In the genomic region with DNA sequence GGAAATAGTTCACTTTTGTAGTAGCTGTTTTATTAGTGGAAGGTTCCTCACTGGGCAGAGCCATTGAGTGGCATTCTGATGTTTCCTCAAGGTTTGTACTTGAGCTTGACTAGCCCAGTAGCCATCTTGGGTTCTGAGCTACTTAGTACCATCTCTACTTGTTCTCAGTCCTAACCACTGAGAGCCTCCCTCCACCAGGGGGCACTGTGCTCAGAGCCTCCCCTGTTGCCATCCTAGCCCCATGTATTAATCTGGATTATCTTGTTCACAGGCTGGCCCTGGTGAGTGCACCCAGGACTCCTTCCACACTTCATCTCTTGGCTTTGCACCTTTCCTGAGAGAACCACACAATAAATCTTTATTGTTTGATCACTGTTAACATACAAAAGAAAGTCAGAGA, we compare ENCODE assay signal across 9 mouse cellular contexts.
DNase-seq lines count a peak whose midpoint lies in the region; ATAC-seq and TF ChIP-seq lines count a peak whose summit lies in the region.
"Had no signal": no experiment of that assay in that cellular context is flagged by ENCODE, and none has a peak within 500 bp of the region (broad histone marks: within the 10 kb centered on the region; RNA-seq: fewer than 3 reads in every experiment).

No protein-coding gene starts in this region.

- H3K27ac ChIP-seq in forebrain, embryonic 11.5 days (ENCODE audit: low read depth, low read length) = no peak overlapping the region
- no peak overlapping the region for H3K27ac ChIP-seq in forebrain, embryonic 14.5 days (ENCODE audit: low read depth, low read length)
- no peak overlapping the region for H3K27ac ChIP-seq in neural tube, embryonic 15.5 days (replicated peaks)
- H3K27ac ChIP-seq in embryonic fibroblast, embryonic 13.5 days (ENCODE audit: insufficient read depth, low read length) = no peak overlapping the region
- H3K27ac ChIP-seq in stomach, postnatal 0 days (replicated peaks) = no peak overlapping the region
- H3K27ac ChIP-seq: macrophage had no signal

- no peak for TF ChIP-seq EP300 in stomach, postnatal 0 days (optimal IDR thresholded peaks at IDR 0.05)

- H3K9me3 ChIP-seq in forebrain, embryonic 11.5 days (ENCODE audit: control insufficient read depth, low read length) = no peaks in the 10 kb centered on the region
- H3K9me3 ChIP-seq in forebrain, embryonic 14.5 days (replicated peaks; ENCODE audit: control insufficient read depth, low read length) = no peaks in the 10 kb centered on the region
- no peaks in the 10 kb centered on the region for H3K9me3 ChIP-seq in neural tube, embryonic 15.5 days (replicated peaks)
- H3K9me3 ChIP-seq in stomach, postnatal 0 days (ENCODE audit: control insufficient read depth, low read length) = no peaks in the 10 kb centered on the region

- no peak overlapping the region for H3K4me3 ChIP-seq in forebrain, embryonic 11.5 days (ENCODE audit: low read depth, low read length)
- H3K4me3 ChIP-seq in forebrain, embryonic 14.5 days (ENCODE audit: low read depth, low read length) = no peak overlapping the region
- H3K4me3 ChIP-seq in neural tube, embryonic 15.5 days (replicated peaks) = no peak overlapping the region
- no peak overlapping the region for H3K4me3 ChIP-seq in embryonic fibroblast, embryonic 13.5 days (ENCODE audit: insufficient read depth, low read length)
- H3K4me3 ChIP-seq in stomach, postnatal 0 days (ENCODE audit: low read depth, low read length) = no peak overlapping the region

- no peak overlapping the region for H3K9ac ChIP-seq in forebrain, embryonic 11.5 days (ENCODE audit: low read length)
- H3K9ac ChIP-seq in forebrain, embryonic 14.5 days (ENCODE audit: low read length) = no peak overlapping the region
- no peak overlapping the region for H3K9ac ChIP-seq in neural tube, embryonic 15.5 days (replicated peaks)
- no peak overlapping the region for H3K9ac ChIP-seq in stomach, postnatal 0 days (ENCODE audit: low read length)

- TF ChIP-seq POLR2A in embryonic fibroblast, embryonic 13.5 days (IDR thresholded peaks at IDR 0.05; ENCODE audit: low read depth, low read length) = no peak

- no peaks in the 10 kb centered on the region; the same call in 1 of the 2 replicates for H3K4me1 ChIP-seq in forebrain, embryonic 11.5 days (replicated peaks; ENCODE audit: control insufficient read depth, insufficient read depth, low read length)
- H3K4me1 ChIP-seq in forebrain, embryonic 14.5 days (ENCODE audit: control insufficient read depth, insufficient read depth, low read length) = 0 out of 2 replicates have a peak, but pooled peaks cover 4% of the 10 kb centered on the region
- peaks cover 27% of the 10 kb centered on the region for H3K4me1 ChIP-seq in neural tube, embryonic 15.5 days
- no peaks in the 10 kb centered on the region for H3K4me1 ChIP-seq in embryonic fibroblast, embryonic 13.5 days (ENCODE audit: control insufficient read depth, insufficient read depth, low read length)
- no peaks in the 10 kb centered on the region for H3K4me1 ChIP-seq in stomach, postnatal 0 days (replicated peaks; ENCODE audit: control insufficient read depth, insufficient read depth)

- ATAC-seq in forebrain, embryonic 11.5 days (replicated peaks; ENCODE audit: low FRiP score) = no peak
- no peak for ATAC-seq in forebrain, embryonic 14.5 days
- no peak for ATAC-seq in neural tube, embryonic 15.5 days (ENCODE audit: low FRiP score)
- ATAC-seq in stomach, postnatal 0 days (ENCODE audit: low FRiP score, low TSS enrichment) = 0 out of 2 replicates have a peak, but pooled peaks have one; percentile 49

- TF ChIP-seq CTCF in embryonic fibroblast, embryonic 13.5 days (IDR thresholded peaks at IDR 0.05; ENCODE audit: borderline replicate concordance, insufficient read depth, low read length) = peak; percentile 17; the same call in 1 of the 2 replicates
- TF ChIP-seq CTCF in stomach, postnatal 0 days (IDR thresholded peaks at IDR 0.05; ENCODE audit: low read depth) = peak; percentile 68

- peak; percentile 58 for DNase-seq in forebrain, embryonic 11.5 days (ENCODE audit: low spot score)
- DNase-seq in forebrain, embryonic 14.5 days (ENCODE audit: low spot score) = no peak
- peak; percentile 35 for DNase-seq in neural tube, embryonic 10.5 days (ENCODE audit: extremely low spot score, low spot score)
- peak; percentile 42 for DNase-seq in stomach, postnatal 0 days (ENCODE audit: low spot score)
- DNase-seq in spleen, adult 12 weeks (ENCODE audit: low spot score) = no peak
- no peak for DNase-seq in frontal cortex, postnatal 10 days (ENCODE audit: low spot score in 2 of 2)

- H3K36me3 ChIP-seq in forebrain, embryonic 11.5 days (ENCODE audit: control insufficient read depth, insufficient read depth, low read length) = no peaks in the 10 kb centered on the region
- H3K36me3 ChIP-seq in forebrain, embryonic 14.5 days (ENCODE audit: control insufficient read depth, insufficient read depth, low read length) = no peaks in the 10 kb centered on the region
- no peaks in the 10 kb centered on the region for H3K36me3 ChIP-seq in neural tube, embryonic 15.5 days
- no peaks in the 10 kb centered on the region for H3K36me3 ChIP-seq in stomach, postnatal 0 days (ENCODE audit: control insufficient read depth, insufficient read depth, low read length)

- no peak overlapping the region for H3K4me2 ChIP-seq in forebrain, embryonic 11.5 days (ENCODE audit: low read depth, low read length, severe bottlenecking)
- H3K4me2 ChIP-seq in forebrain, embryonic 14.5 days (ENCODE audit: low read length) = no peak overlapping the region
- H3K4me2 ChIP-seq in neural tube, embryonic 15.5 days = no peak overlapping the region
- H3K4me2 ChIP-seq in stomach, postnatal 0 days (replicated peaks; ENCODE audit: low read depth) = no peak overlapping the region

- H3K27me3 ChIP-seq in forebrain, embryonic 11.5 days (ENCODE audit: control insufficient read depth, insufficient read depth, low read length) = peaks cover 6% of the 10 kb centered on the region; the same call in 1 of the 2 replicates
- H3K27me3 ChIP-seq in forebrain, embryonic 14.5 days (replicated peaks; ENCODE audit: control insufficient read depth, insufficient read depth, low read length) = 0 out of 2 replicates have a peak, but pooled peaks cover 5% of the 10 kb centered on the region
- H3K27me3 ChIP-seq in neural tube, embryonic 15.5 days (replicated peaks) = no peaks in the 10 kb centered on the region
- no peaks in the 10 kb centered on the region; the same call in 1 of the 2 replicates for H3K27me3 ChIP-seq in stomach, postnatal 0 days (ENCODE audit: control insufficient read depth, insufficient read depth, low read length)

Comparison
In these comparisons a context has a peak if more than half of its experiments do, and no peak if none do; other contexts are left out.
1. DNase-seq: peak in forebrain, embryonic 11.5 days (single experiment), neural tube, embryonic 10.5 days (single experiment) and stomach, postnatal 0 days (single experiment); none in forebrain, embryonic 14.5 days (single experiment), spleen, adult 12 weeks (single experiment) and frontal cortex, postnatal 10 days (0 of 2).